Comparison of ENCODE assay signal across 9 mouse cellular contexts in genomic region chr4:127168914-127169345, GRCm38 (mm10). TPM values are rescaled to one million over a fixed set of nuclear protein-coding genes. Genes with fewer than 3 reads are reported as not detected.
DNase-seq lines count a peak whose midpoint lies in the region; ATAC-seq and TF ChIP-seq lines count a peak whose summit lies in the region.
"Had no signal": no experiment of that assay in that cellular context is flagged by ENCODE, and none has a peak within 500 bp of the region (broad histone marks: within the 10 kb centered on the region; RNA-seq: fewer than 3 reads in every experiment).

Dlgap3 (plus strand) TSS chr4:127169204.

- H3K36me3 ChIP-seq in erythroblast, embryonic 14.5 days (ENCODE audit: control insufficient read depth): no peaks in the 10 kb centered on the region
- H3K36me3 ChIP-seq in ES-Bruce4 (ENCODE audit: control insufficient read depth, insufficient read depth, low read length, poor library complexity, severe bottlenecking): no peaks in the 10 kb centered on the region
- H3K36me3 ChIP-seq in midbrain, embryonic 12.5 days: no peaks in the 10 kb centered on the region

- TF ChIP-seq POLR2A in ES-Bruce4 (IDR thresholded peaks at IDR 0.05; ENCODE audit: insufficient read depth, low read length): no peak

- peaks cover 63% of the 10 kb centered on the region for H3K27me3 ChIP-seq in erythroblast, embryonic 14.5 days (ENCODE audit: control insufficient read depth)
- H3K27me3 ChIP-seq in ES-Bruce4 (ENCODE audit: control insufficient read depth, insufficient read depth, low read length, poor library complexity, severe bottlenecking): no peaks in the 10 kb centered on the region
- peaks cover 69% of the 10 kb centered on the region for H3K27me3 ChIP-seq in midbrain, embryonic 12.5 days

- WGBS in midbrain, embryonic 12.5 days: 1% methylated on average over 53 of the region's 67 CpGs

- H3K4me3 ChIP-seq in erythroblast, embryonic 14.5 days (replicated peaks): peak within 1 kb of the TSS; percentile 24
- peak within 1 kb of the TSS; percentile 64 for H3K4me3 ChIP-seq in ES-Bruce4 (ENCODE audit: low read depth, low read length)
- peak within 1 kb of the TSS; percentile 86 for H3K4me3 ChIP-seq in midbrain, embryonic 12.5 days

- peak within 1 kb of the TSS; percentile 98 for H3K4me2 ChIP-seq in midbrain, embryonic 12.5 days (replicated peaks)

- H3K9ac ChIP-seq in ES-Bruce4 (ENCODE audit: low read depth, poor library complexity, severe bottlenecking): peak within 1 kb of the TSS; percentile 83
- peak within 1 kb of the TSS; percentile 88 for H3K9ac ChIP-seq in midbrain, embryonic 12.5 days (replicated peaks)

- intact Hi-C loops in heart, postnatal 14 days (cut with DNase I): no loop called here
- intact Hi-C loops in left cerebral cortex, postnatal 25 days (cut with DNase I): loop anchor here (2.0 to 10.0 kb wide), 3 partner anchors 66 to 146 kb away; partner anchors contain the start of genes Gja4 and Zmym6

- TF ChIP-seq EP300 in ES-Bruce4 (IDR thresholded peaks at IDR 0.05; ENCODE audit: insufficient read depth, low read depth, low read length): no peak

- no peak within 1 kb of the TSS for H3K27ac ChIP-seq in ES-Bruce4 (ENCODE audit: insufficient read depth, low read length)
- H3K27ac ChIP-seq in midbrain, embryonic 12.5 days (replicated peaks): peak within 1 kb of the TSS; percentile 75

- ATAC-seq in erythroblast, adult 5-6 weeks (replicated peaks; ENCODE audit: low FRiP score, poor library complexity, severe bottlenecking): no peak
- ATAC-seq in midbrain, embryonic 12.5 days (ENCODE audit: low FRiP score, low read depth): peak; percentile 47

- TF ChIP-seq CTCF in ES-Bruce4 (IDR thresholded peaks at IDR 0.05; ENCODE audit: low read depth, low read length): no peak

- H3K9me3 ChIP-seq in erythroblast, embryonic 14.5 days (ENCODE audit: control insufficient read depth, low read length): peaks cover 6% of the 10 kb centered on the region; the same call in 1 of the 2 replicates
- H3K9me3 ChIP-seq in ES-Bruce4 (replicated peaks; ENCODE audit: control insufficient read depth, insufficient read depth, low read length, poor library complexity, severe bottlenecking): no peaks in the 10 kb centered on the region
- no peaks in the 10 kb centered on the region for H3K9me3 ChIP-seq in midbrain, embryonic 12.5 days

- H3K4me1 ChIP-seq in erythroblast, embryonic 14.5 days (ENCODE audit: control insufficient read depth): no peaks in the 10 kb centered on the region
- H3K4me1 ChIP-seq in ES-Bruce4 (ENCODE audit: control insufficient read depth, insufficient read depth, low read length): no peaks in the 10 kb centered on the region
- peaks cover 31% of the 10 kb centered on the region for H3K4me1 ChIP-seq in midbrain, embryonic 12.5 days

- peak; percentile 17 for DNase-seq in embryo, embryonic 10 days (ENCODE audit: low spot score)
- peak; percentile 29 to 41 for DNase-seq in heart, postnatal 14 days
- peak in 1 of 2 experiments; percentile 45 for DNase-seq in left cerebral cortex, postnatal 25 days (ENCODE audit: low spot score in 2 of 2)
- DNase-seq in adipocyte (ENCODE audit: low spot score): no peak

RNA-seq across cellular contexts. Expression of gene Dlgap3, which starts in this region (rescaled TPM):
- polyA plus RNA-seq in erythroblast, embryonic 14.5 days (2012): not detected in 2 replicates
- total RNA-seq in erythroblast, adult 5-6 weeks (2015; ENCODE audit: low replicate concordance): not detected in 2 replicates
- total RNA-seq in erythroblast, adult 5-6 weeks (2017; ENCODE audit: low replicate concordance): not detected in 2 replicates
- polyA plus RNA-seq in ES-Bruce4 (2011; ENCODE audit: insufficient read depth, insufficient read length, low read depth, missing spikeins): 7.4 and 9.5 TPM in 2 replicates
- under 1 TPM; 0.26 to 0.29 TPM for total RNA-seq in heart, postnatal 14 days (2021)
- 100 to 1,000 TPM; 396 to 399 TPM for total RNA-seq in left cerebral cortex, postnatal 25 days (2021)
- polyA plus RNA-seq in midbrain, embryonic 12.5 days (2016; fragmentation: Nextera tagmentation; extraction: Ambion mirVana): 8.2 and 8.3 TPM in 2 replicates
- polyA plus RNA-seq: C2C12 had no signal

Comparison
In these comparisons a context has a peak if more than half of its experiments do, and no peak if none do; other contexts are left out.
1. RNA of gene Dlgap3 (total RNA-seq): 396 to 399 TPM in left cerebral cortex, postnatal 25 days; 0.26 to 0.29 TPM in heart, postnatal 14 days and not detected in erythroblast, adult 5-6 weeks; every median in the first group is over 100 times any median in the second.
2. Peak in DNase-seq in heart, postnatal 14 days; RNA of the gene not detected or under 1 TPM.
3. H3K4me3 ChIP-seq: peak in every context shown above with its lines; median percentile 86 in midbrain, embryonic 12.5 days; 64 in ES-Bruce4; 24 in erythroblast, embryonic 14.5 days.